Mouse (Mus musculus) megakaryocyte, embryonic 14.5 days (primary cell): ENCODE data around the gene Pum1.

Source experiments
- FLI1 ChIP-seq: IDR thresholded peaks from 2 replicates; pipeline ENCODE4 v1.6.1; 2012; ENCODE audit warnings: low read length, inconsistent platforms, mixed read lengths
- GATA1 ChIP-seq: IDR thresholded peaks from 3 replicates; pipeline ENCODE4 v1.6.1; 2012; ENCODE audit warnings: mixed read lengths, low read length, inconsistent platforms, borderline replicate concordance

GRCm38 (mm10) chr4:130828851-130829673, 165.9 kb downstream of the Pum1 start:
- no peak for TF ChIP-seq GATA1
- no peak for TF ChIP-seq FLI1
